In the genomic region with DNA sequence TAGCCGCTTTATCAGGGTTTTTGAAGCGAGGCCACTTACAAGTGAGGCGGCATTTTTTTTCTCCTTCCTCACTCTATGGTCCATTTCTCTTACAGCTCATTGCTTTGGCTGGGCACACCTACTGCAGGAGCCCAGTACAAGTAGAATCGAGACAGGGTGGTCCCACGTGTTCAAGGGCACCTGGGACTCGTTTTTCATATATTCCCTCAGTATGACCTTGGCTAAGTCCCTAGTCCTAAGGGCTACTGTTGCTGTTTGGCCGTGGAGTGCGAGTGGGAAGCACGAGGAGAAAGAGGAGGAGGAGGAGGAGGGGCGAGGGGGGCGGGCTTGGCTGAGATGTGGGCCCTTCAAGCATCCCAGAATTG, we compare ENCODE assay signal across 8 mouse cellular contexts. TPM values are rescaled to one million over a fixed set of nuclear protein-coding genes. Genes with fewer than 3 reads are reported as not detected.
DNase-seq lines count a peak whose midpoint lies in the region; ATAC-seq and TF ChIP-seq lines count a peak whose summit lies in the region.

No protein-coding gene starts in this region.

- dilution Hi-C loops in CH12.LX (cut with MboI; ENCODE audit: extremely low pct_ligation_motif_present, extremely low pct_unique_long_range_greater_than_20kb, low sequenced_read_pairs) = no loop called here

- WGBS in heart, embryonic 13.5 days = 21% methylated on average over 8 of the region's 11 CpGs
- WGBS in forebrain, embryonic 11.5 days = 16% methylated on average over 11 of the region's 11 CpGs
- WGBS in liver, embryonic 13.5 days (ENCODE audit: insufficient replicate concordance) = 23% methylated on average over 9 of the region's 11 CpGs

- no peak for TF ChIP-seq RAD21 in CH12.LX (IDR thresholded peaks at IDR 0.05; ENCODE audit: low read depth, low read length)

- H3K4me3 ChIP-seq in heart, embryonic 13.5 days = peak overlapping the region; percentile 74
- H3K4me3 ChIP-seq in CH12.LX (replicated peaks in 1 of 3; ENCODE audit: low read depth in 2 of 3, low read length in 2 of 3, poor library complexity in 1 of 3) = peak overlapping the region in 2 of 3 experiments; percentile 43 to 72
- peak overlapping the region; percentile 61 for H3K4me3 ChIP-seq in forebrain, embryonic 11.5 days (ENCODE audit: low read depth, low read length)
- H3K4me3 ChIP-seq in liver, embryonic 13.5 days (replicated peaks) = peak overlapping the region; percentile 68

- TF ChIP-seq POLR2A in CH12.LX (IDR thresholded peaks at IDR 0.05; ENCODE audit: low read depth, low read length) = no peak

- in situ Hi-C loops in CH12.LX (cut with MboI; ENCODE audit: low pct_ligation_motif_present, low pct_unique_long_range_greater_than_20kb, low sequenced_read_pairs) = no loop called here

- peak overlapping the region; percentile 85 for H3K9ac ChIP-seq in heart, embryonic 13.5 days
- peak overlapping the region; percentile 18; the same call in 1 of the 2 replicates for H3K9ac ChIP-seq in CH12.LX (ENCODE audit: insufficient read depth, low read depth)
- H3K9ac ChIP-seq in forebrain, embryonic 11.5 days (ENCODE audit: low read length) = peak overlapping the region; percentile 66
- peak overlapping the region; percentile 74 for H3K9ac ChIP-seq in liver, embryonic 13.5 days

- ATAC-seq in heart, embryonic 13.5 days (ENCODE audit: extremely low read depth, insufficient number of reproducible peaks, low FRiP score, low TSS enrichment) = no peak
- no peak for ATAC-seq in forebrain, embryonic 11.5 days (replicated peaks; ENCODE audit: low FRiP score)
- ATAC-seq in liver, embryonic 13.5 days (ENCODE audit: low read depth) = peak; percentile 53

- no peaks in the 10 kb centered on the region for H3K9me3 ChIP-seq in heart, embryonic 13.5 days
- no peaks in the 10 kb centered on the region for H3K9me3 ChIP-seq in CH12.LX (replicated peaks; ENCODE audit: low read length)
- H3K9me3 ChIP-seq in forebrain, embryonic 11.5 days (ENCODE audit: control insufficient read depth, low read length) = no peaks in the 10 kb centered on the region
- H3K9me3 ChIP-seq in liver, embryonic 13.5 days (replicated peaks) = no peaks in the 10 kb centered on the region

- no peak for TF ChIP-seq EP300 in CH12.LX (IDR thresholded peaks at IDR 0.05; ENCODE audit: low read length)

- no peaks in the 10 kb centered on the region for H3K36me3 ChIP-seq in heart, embryonic 13.5 days
- H3K36me3 ChIP-seq in CH12.LX (replicated peaks in 1 of 2; ENCODE audit: control insufficient read depth in 1 of 2, insufficient read depth in 1 of 2, low read length in 1 of 2) = no peaks in the 10 kb centered on the region
- no peaks in the 10 kb centered on the region for H3K36me3 ChIP-seq in forebrain, embryonic 11.5 days (ENCODE audit: control insufficient read depth, insufficient read depth, low read length)
- H3K36me3 ChIP-seq in liver, embryonic 13.5 days = no peaks in the 10 kb centered on the region

- H3K27ac ChIP-seq in heart, embryonic 13.5 days (replicated peaks) = no peak overlapping the region
- no peak overlapping the region for H3K27ac ChIP-seq in CH12.LX (ENCODE audit: insufficient read depth, low read depth)
- H3K27ac ChIP-seq in forebrain, embryonic 11.5 days (ENCODE audit: low read depth, low read length) = no peak overlapping the region
- no peak overlapping the region for H3K27ac ChIP-seq in liver, embryonic 13.5 days

- H3K79me2 ChIP-seq in CH12.LX (replicated peaks; ENCODE audit: control insufficient read depth, extremely low read depth, insufficient read depth, poor library complexity, severe bottlenecking) = no peaks in the 10 kb centered on the region

- peaks cover 10% of the 10 kb centered on the region for H3K4me1 ChIP-seq in heart, embryonic 13.5 days
- peaks cover 3 to 6% of the 10 kb centered on the region in 2 experiments; a peak in 3 of 4 replicates for H3K4me1 ChIP-seq in CH12.LX (ENCODE audit: control insufficient read depth in 1 of 2, insufficient read depth in 2 of 2)
- H3K4me1 ChIP-seq in forebrain, embryonic 11.5 days (replicated peaks; ENCODE audit: control insufficient read depth, insufficient read depth, low read length) = no peaks in the 10 kb centered on the region
- H3K4me1 ChIP-seq in liver, embryonic 13.5 days (replicated peaks) = peaks cover 3% of the 10 kb centered on the region; the same call in 1 of the 2 replicates

- no peak for TF ChIP-seq CTCF in CH12.LX (conservative IDR thresholded peaks at IDR 0.05 in 1 of 2, IDR thresholded peaks at IDR 0.05 in 1 of 2; ENCODE audit: low read depth in 2 of 2, low read length in 2 of 2)

- no peak for DNase-seq in heart, adult 9 months (ENCODE audit: low spot score in 2 of 2)
- DNase-seq in CH12.LX (ENCODE audit: extremely low read depth) = no peak
- no peak for DNase-seq in forebrain, embryonic 11.5 days (ENCODE audit: low spot score)
- no peak for DNase-seq in liver, embryonic 13.5 days
- DNase-seq in urinary bladder, adult 18-20 months (ENCODE audit: low spot score in 2 of 2) = no peak
- DNase-seq in spleen, postnatal 36 days (ENCODE audit: low spot score in 2 of 2) = no peak
- DNase-seq in gastrocnemius, adult 8-10 months (ENCODE audit: low spot score in 2 of 2) = no peak

- H3K27me3 ChIP-seq in heart, embryonic 13.5 days (replicated peaks) = peaks cover 6% of the 10 kb centered on the region
- no peaks in the 10 kb centered on the region for H3K27me3 ChIP-seq in CH12.LX (replicated peaks)
- no peaks in the 10 kb centered on the region for H3K27me3 ChIP-seq in forebrain, embryonic 11.5 days (ENCODE audit: control insufficient read depth, insufficient read depth, low read length)
- H3K27me3 ChIP-seq in liver, embryonic 13.5 days = peaks cover 6% of the 10 kb centered on the region

- H3K4me2 ChIP-seq in heart, embryonic 13.5 days = peak overlapping the region; percentile 75
- H3K4me2 ChIP-seq in CH12.LX (ENCODE audit: insufficient read depth, low read depth, poor library complexity, severe bottlenecking) = peak overlapping the region; percentile 90
- H3K4me2 ChIP-seq in forebrain, embryonic 11.5 days (ENCODE audit: low read depth, low read length, severe bottlenecking) = peak overlapping the region; percentile 60
- peak overlapping the region; percentile 80 for H3K4me2 ChIP-seq in liver, embryonic 13.5 days

TF ChIP-seq in CH12.LX, 34 proteins besides CTCF, POLR2A, EP300 and RAD21:
- TF ChIP-seq ZNF384 (IDR thresholded peaks at IDR 0.05; ENCODE audit: low read depth, low read length) = no peak
- TF ChIP-seq MAX (IDR thresholded peaks at IDR 0.05; ENCODE audit: low read length) = peak; percentile 44; the same call in 1 of the 2 replicates
TF ChIP-seq in CH12.LX: peak in this region for 1.

RNA-seq across cellular contexts. Expression of a gene that starts 0.4 kb away (rescaled TPM):
- polyA plus RNA-seq in heart, embryonic 13.5 days (2015; fragmentation: Nextera tagmentation; extraction: Ambion mirVana) = 3.7 and 4.2 TPM in 2 replicates
- total RNA-seq in CH12.LX (2012; rRNA removed) = 6.2 and 6.8 TPM in 2 replicates
- 10.5 and 13.0 TPM in 2 replicates for total RNA-seq in CH12.LX (2014; rRNA removed)
- polyA plus RNA-seq in CH12.LX (2012; ENCODE audit: insufficient read length, low read depth) = 3.5 and 4.3 TPM in 2 replicates
- 14.6 and 17.1 TPM in 2 replicates for polyA plus RNA-seq in forebrain, embryonic 11.5 days (2014; fragmentation: Nextera tagmentation; extraction: Ambion mirVana)
- polyA plus RNA-seq in liver, embryonic 13.5 days (2015; fragmentation: Nextera tagmentation; extraction: Ambion mirVana) = 1.2 and 1.5 TPM in 2 replicates
- total RNA-seq in gastrocnemius, adult 8-10 months (2022) = 1 to 10 TPM; 4.3 to 5.9 (median 5.1) TPM

RNA-seq across cellular contexts. Expression of a gene that starts 10.9 kb away (rescaled TPM):
- 5.6 and 6.4 TPM in 2 replicates for polyA plus RNA-seq in heart, embryonic 13.5 days (2015; fragmentation: Nextera tagmentation; extraction: Ambion mirVana)
- total RNA-seq in CH12.LX (2012; rRNA removed) (3.3 and 4.2 TPM in 2 replicates), CH12.LX (2014; rRNA removed) (3.1 and 6.2 TPM in 2 replicates)
- polyA plus RNA-seq in CH12.LX (2012; ENCODE audit: insufficient read length, low read depth) = 3.0 and 3.5 TPM in 2 replicates
- polyA plus RNA-seq in forebrain, embryonic 11.5 days (2014; fragmentation: Nextera tagmentation; extraction: Ambion mirVana) = 13.7 and 14.6 TPM in 2 replicates
- polyA plus RNA-seq in liver, embryonic 13.5 days (2015; fragmentation: Nextera tagmentation; extraction: Ambion mirVana) = 2.6 and 3.6 TPM in 2 replicates
- 1 to 10 TPM in 3 of 4 experiments, under 1 TPM in 1; 0.97 to 4.0 (median 2.2) TPM for total RNA-seq in gastrocnemius, adult 8-10 months (2022)

RNA-seq across cellular contexts. Expression of a gene that starts 56.1 kb away (rescaled TPM):
- 3.2 and 4.1 TPM in 2 replicates for polyA plus RNA-seq in heart, embryonic 13.5 days (2015; fragmentation: Nextera tagmentation; extraction: Ambion mirVana)
- 4.5 and 6.8 TPM in 2 replicates for total RNA-seq in CH12.LX (2012; rRNA removed)
- total RNA-seq in CH12.LX (2014; rRNA removed) = 0.34 TPM in 2 replicates
- 0.83 and 0.97 TPM in 2 replicates for polyA plus RNA-seq in CH12.LX (2012; ENCODE audit: insufficient read length, low read depth)
- 94.4 and 99.1 TPM in 2 replicates for polyA plus RNA-seq in forebrain, embryonic 11.5 days (2014; fragmentation: Nextera tagmentation; extraction: Ambion mirVana)
- 0.42 and 0.44 TPM in 2 replicates for polyA plus RNA-seq in liver, embryonic 13.5 days (2015; fragmentation: Nextera tagmentation; extraction: Ambion mirVana)
- total RNA-seq in gastrocnemius, adult 8-10 months (2022) = not detected

Comparison
In these comparisons a context has a peak if more than half of its experiments do, and no peak if none do; other contexts are left out.
1. H3K9ac ChIP-seq: peak in every context shown above with its lines; median percentile 85 in heart, embryonic 13.5 days; 74 in liver, embryonic 13.5 days; 66 in forebrain, embryonic 11.5 days; 18 in CH12.LX.
2. RNA of a gene that starts 56.1 kb away (polyA plus RNA-seq): 94.4 to 99.1 TPM in forebrain, embryonic 11.5 days; 3.2 to 4.1 TPM in heart, embryonic 13.5 days, 0.83 to 0.97 TPM in CH12.LX and 0.42 to 0.44 TPM in liver, embryonic 13.5 days; every median in the first group is over 10 times any median in the second.
3. Peak in every context shown above with its lines, with median percentiles within 50 percentile points of each other: H3K4me2 ChIP-seq and H3K4me3 ChIP-seq.